Mouse (Mus musculus): ENCODE data around the gene Ccser1.

DNA sequence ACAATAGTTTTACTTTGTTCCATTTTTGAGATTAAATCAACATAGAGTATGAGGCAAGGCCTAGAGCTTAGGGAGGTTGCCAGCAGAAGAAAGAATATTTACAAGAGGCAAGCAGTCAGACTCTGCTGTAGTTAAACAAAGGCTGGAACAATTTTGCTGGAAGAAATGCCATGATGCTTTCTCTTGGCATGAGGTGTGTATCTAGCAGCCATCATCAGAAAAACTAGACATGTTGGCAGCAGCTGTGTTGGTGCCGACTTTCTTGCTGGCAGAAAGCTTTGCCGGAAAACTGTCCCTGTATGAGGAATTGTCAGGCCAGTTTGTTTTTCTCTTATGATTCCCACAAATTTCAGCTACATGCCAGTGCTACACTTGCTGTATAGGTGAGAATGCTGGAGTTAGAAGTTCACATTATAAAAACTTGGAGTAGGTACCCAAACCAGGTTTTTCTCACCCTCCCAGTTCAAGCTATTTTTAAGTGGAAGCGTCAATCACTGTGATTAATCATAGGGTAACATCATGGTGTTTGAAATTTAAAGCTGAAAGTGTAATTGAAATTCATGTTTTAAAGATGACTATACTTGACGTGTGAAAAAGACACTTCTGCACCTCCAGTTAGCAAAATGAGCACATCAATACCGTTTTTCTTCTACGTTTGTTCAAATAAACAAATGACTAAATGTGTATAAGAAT, 1016.5 kb downstream of the Ccser1 start:
- no peak for TF ChIP-seq CTCF (IDR thresholded peaks at IDR 0.05)
- no peak for TF ChIP-seq EP300 (IDR thresholded peaks at IDR 0.05; ENCODE audit: insufficient read depth, low read depth, low read length)

All from heart, adult 2 months (tissue).